Mouse (Mus musculus) erythroid progenitor cell, adult 5-6 weeks (primary cell): ENCODE measurements around the gene Rtl8b. TPM values are rescaled to one million over a fixed set of nuclear protein-coding genes. Genes with fewer than 3 reads are reported as not detected.

Experiments used
- total RNA-seq, 2 experiments: library from RNA; stranded (forward) in 1 of 2; stranded (reverse) in 1 of 2; fragments of 150-400 nt in 1 of 2; fragments of 186-747, 209-891 nt in 1 of 2; gene quantifications; 2 replicates each; pipeline versions ENCODE4 v1.2.3 to v1.2.4; 2015 to 2017; ENCODE audit warnings: low replicate concordance in 2 of 2

Gene Rtl8b
- total RNA-seq, 2 experiments from 2014 or later = 2.6 TPM; not detected in 1

Other genes with a start within 250 kb of the Rtl8b start
- gene Etd, start 235.5 kb downstream of the Rtl8b start, total RNA-seq (2015; ENCODE audit: low replicate concordance) = not detected in 2 replicates
- gene Etd, start 235.5 kb downstream of the Rtl8b start, total RNA-seq (2017; ENCODE audit: low replicate concordance) = not detected in 2 replicates
- gene Rtl8c, start 62.4 kb downstream of the Rtl8b start, total RNA-seq (2015; ENCODE audit: low replicate concordance) = not detected in 2 replicates
- not detected in 2 replicates for gene Rtl8c, start 62.4 kb downstream of the Rtl8b start, total RNA-seq (2017; ENCODE audit: low replicate concordance)
- gene Gm14597, start 61.4 kb downstream of the Rtl8b start, total RNA-seq (2015; ENCODE audit: low replicate concordance) = not detected in 2 replicates
- not detected in 2 replicates for gene Gm14597, start 61.4 kb downstream of the Rtl8b start, total RNA-seq (2017; ENCODE audit: low replicate concordance)
- not detected in 2 replicates for gene Rtl8a, start 26.7 kb downstream of the Rtl8b start, total RNA-seq (2015; ENCODE audit: low replicate concordance)
- gene Rtl8a, start 26.7 kb downstream of the Rtl8b start, total RNA-seq (2017; ENCODE audit: low replicate concordance) = not detected in 2 replicates
- gene 4930502E18Rik, start 54.4 kb upstream of the Rtl8b start, total RNA-seq (2015; ENCODE audit: low replicate concordance) = not detected in 2 replicates
- not detected in 2 replicates for gene 4930502E18Rik, start 54.4 kb upstream of the Rtl8b start, total RNA-seq (2017; ENCODE audit: low replicate concordance)
- gene 1700013H16Rik, start 87.4 kb upstream of the Rtl8b start, total RNA-seq (2015; ENCODE audit: low replicate concordance) = not detected in 2 replicates
- gene 1700013H16Rik, start 87.4 kb upstream of the Rtl8b start, total RNA-seq (2017; ENCODE audit: low replicate concordance) = not detected in 2 replicates
- not detected in 2 replicates for gene Zfp36l3, start 106.0 kb upstream of the Rtl8b start, total RNA-seq (2015; ENCODE audit: low replicate concordance)
- not detected in 2 replicates for gene Zfp36l3, start 106.0 kb upstream of the Rtl8b start, total RNA-seq (2017; ENCODE audit: low replicate concordance)
- 2.5 TPM in 1 of 2 replicates, not detected in the other for gene Xlr, start 127.3 kb upstream of the Rtl8b start, total RNA-seq (2015; ENCODE audit: low replicate concordance)
- gene Xlr, start 127.3 kb upstream of the Rtl8b start, total RNA-seq (2017; ENCODE audit: low replicate concordance) = 2.7 TPM in 1 of 2 replicates, not detected in the other